Mouse (Mus musculus) E14TG2a.4 (cell line): ENCODE results near the gene Aff1.

Experiments
- H3K27me3 ChIP-seq: 2 replicates; pipeline ENCODE4 v1.6.1; 2014; ENCODE audit warnings: low read length, control low read depth; ENCODE audit not compliant: insufficient read depth
- H3K36me3 ChIP-seq: 2 replicates; pipeline ENCODE4 v1.6.1; 2014; ENCODE audit warnings: low read length, control low read depth; ENCODE audit not compliant: insufficient read depth
- H3K4me1 ChIP-seq: replicated peaks from 2 replicates; pipeline ENCODE4 v1.6.1; 2014; ENCODE audit warnings: low read depth, low read length, control low read depth
- H3K4me3 ChIP-seq: replicated peaks from 2 replicates; pipeline ENCODE4 v1.5.1; 2014; ENCODE audit warnings: mild to moderate bottlenecking, low read length
- H3K9me3 ChIP-seq: 2 replicates; pipeline ENCODE4 v1.6.1; 2014; ENCODE audit warnings: low read length, control low read depth
- CTCF ChIP-seq: conservative IDR thresholded peaks from 2 replicates; pipeline ENCODE4 v1.5.1; 2014; ENCODE audit warnings: low read length
- NANOG ChIP-seq: IDR thresholded peaks from 2 replicates; pipeline ENCODE4 v1.6.1; 2014; ENCODE audit warnings: borderline replicate concordance, low read length, mixed read lengths
- POU5F1 ChIP-seq: IDR thresholded peaks from 2 replicates; pipeline ENCODE4 v1.6.1; 2014; ENCODE audit warnings: low read length, borderline replicate concordance

Aff1 gene

DNA sequence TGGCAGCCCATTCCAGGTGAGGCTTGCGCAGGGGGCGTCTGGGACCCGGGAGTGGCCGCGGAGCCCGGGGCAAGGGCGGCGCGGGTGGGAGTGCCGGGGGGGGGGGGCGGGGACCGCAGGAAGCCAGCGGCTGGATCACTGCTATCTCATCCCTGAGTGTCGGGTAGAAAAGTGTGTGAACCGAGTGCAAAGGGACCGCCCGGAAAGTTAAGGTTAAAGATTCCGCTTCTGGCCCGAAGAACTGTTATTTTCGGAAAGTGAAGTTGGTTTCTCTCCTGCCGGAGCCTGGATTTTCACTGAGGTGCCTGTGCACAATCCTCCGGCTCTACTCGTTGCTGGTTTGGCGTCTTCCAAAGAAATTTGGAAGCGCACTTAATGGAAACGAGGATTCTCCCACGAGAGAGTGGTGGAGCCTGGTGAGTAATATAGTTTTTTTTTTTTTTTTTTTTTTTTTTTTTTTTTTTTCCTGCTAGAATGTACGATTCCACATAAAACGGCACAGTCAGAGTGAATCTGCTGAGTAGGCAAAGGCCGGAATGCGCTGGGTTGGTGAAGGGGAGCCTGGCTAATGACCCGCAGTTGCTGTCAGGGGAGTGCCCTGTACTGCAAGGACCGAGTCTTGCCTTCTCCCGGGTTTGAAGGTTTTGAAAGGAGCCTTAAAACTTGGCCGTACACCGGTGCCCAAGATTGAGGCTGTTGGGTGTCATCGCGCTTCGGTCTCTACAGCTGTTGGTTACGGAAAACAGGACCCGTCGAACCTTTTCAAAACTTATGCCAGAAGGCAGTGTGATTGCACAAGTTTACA lies 62.4 kb downstream of the Aff1 start:
- Histone ChIP-seq H3K27me3 (peaks cover 9% of the 10 kb centered on the region), H3K9me3 (no peaks in the 10 kb centered on the region), H3K36me3 (peaks cover 14% of the 10 kb centered on the region), H3K4me3 (peak overlapping the region; percentile 89), H3K4me1 (peaks cover 83% of the 10 kb centered on the region)
- TF ChIP-seq POU5F1, result no peak
- no peak for TF ChIP-seq NANOG
- no peak for TF ChIP-seq CTCF

- TF ChIP-seq POU5F1, result no peak
- Histone ChIP-seq H3K36me3 (peaks cover 9% of the 10 kb centered on the region), H3K4me1 (peaks cover 84% of the 10 kb centered on the region), H3K27me3 (peaks cover 9% of the 10 kb centered on the region), H3K9me3 (no peaks in the 10 kb centered on the region), H3K4me3 (peak overlapping the region; percentile 89)
Observed at GRCm38 (mm10) chr5:103755135-103755487, 62.9 kb downstream of the Aff1 start.

GRCm38 (mm10) chr5:103756231-103756714 lies 64.1 kb downstream of the Aff1 start:
- Histone ChIP-seq H3K9me3 (no peaks in the 10 kb centered on the region), H3K36me3 (peaks cover 6% of the 10 kb centered on the region; the same call in 1 of the 2 replicates), H3K4me1 (peaks cover 85% of the 10 kb centered on the region), H3K4me3 (no peak overlapping the region; the same call in 1 of the 2 replicates), H3K27me3 (peaks cover 9% of the 10 kb centered on the region)
- no peak for TF ChIP-seq POU5F1
- no peak for TF ChIP-seq NANOG
- TF ChIP-seq CTCF, result no peak

DNA sequence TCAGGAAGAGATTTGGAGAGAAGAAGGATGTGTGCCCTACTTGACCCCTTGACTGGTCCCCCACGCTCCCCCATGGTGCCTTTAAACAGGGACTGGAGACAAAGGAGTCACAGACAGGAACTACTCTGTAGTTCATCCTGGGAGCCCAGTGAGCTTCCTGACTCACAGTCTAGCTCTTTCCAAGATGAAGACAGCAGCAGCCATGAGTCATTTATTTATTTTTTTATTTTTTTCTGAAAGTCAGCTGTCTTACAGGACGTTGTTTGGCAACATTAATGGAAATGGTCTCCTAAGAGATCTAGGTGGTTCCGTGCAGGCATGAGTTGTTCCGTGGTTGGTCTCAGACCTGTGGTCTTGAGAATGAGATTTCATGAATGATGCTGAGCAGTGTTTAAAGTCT lies 66.3 kb downstream of the Aff1 start:
- no peaks in the 10 kb centered on the region for H3K9me3 ChIP-seq
- no peak for TF ChIP-seq NANOG
- TF ChIP-seq CTCF, result no peak
- no peak for TF ChIP-seq POU5F1
- H3K4me1 ChIP-seq, result peaks cover 88% of the 10 kb centered on the region
- peaks cover 6% of the 10 kb centered on the region for H3K27me3 ChIP-seq
- no peak overlapping the region for H3K4me3 ChIP-seq
- H3K36me3 ChIP-seq, result peaks cover 12% of the 10 kb centered on the region

DNA sequence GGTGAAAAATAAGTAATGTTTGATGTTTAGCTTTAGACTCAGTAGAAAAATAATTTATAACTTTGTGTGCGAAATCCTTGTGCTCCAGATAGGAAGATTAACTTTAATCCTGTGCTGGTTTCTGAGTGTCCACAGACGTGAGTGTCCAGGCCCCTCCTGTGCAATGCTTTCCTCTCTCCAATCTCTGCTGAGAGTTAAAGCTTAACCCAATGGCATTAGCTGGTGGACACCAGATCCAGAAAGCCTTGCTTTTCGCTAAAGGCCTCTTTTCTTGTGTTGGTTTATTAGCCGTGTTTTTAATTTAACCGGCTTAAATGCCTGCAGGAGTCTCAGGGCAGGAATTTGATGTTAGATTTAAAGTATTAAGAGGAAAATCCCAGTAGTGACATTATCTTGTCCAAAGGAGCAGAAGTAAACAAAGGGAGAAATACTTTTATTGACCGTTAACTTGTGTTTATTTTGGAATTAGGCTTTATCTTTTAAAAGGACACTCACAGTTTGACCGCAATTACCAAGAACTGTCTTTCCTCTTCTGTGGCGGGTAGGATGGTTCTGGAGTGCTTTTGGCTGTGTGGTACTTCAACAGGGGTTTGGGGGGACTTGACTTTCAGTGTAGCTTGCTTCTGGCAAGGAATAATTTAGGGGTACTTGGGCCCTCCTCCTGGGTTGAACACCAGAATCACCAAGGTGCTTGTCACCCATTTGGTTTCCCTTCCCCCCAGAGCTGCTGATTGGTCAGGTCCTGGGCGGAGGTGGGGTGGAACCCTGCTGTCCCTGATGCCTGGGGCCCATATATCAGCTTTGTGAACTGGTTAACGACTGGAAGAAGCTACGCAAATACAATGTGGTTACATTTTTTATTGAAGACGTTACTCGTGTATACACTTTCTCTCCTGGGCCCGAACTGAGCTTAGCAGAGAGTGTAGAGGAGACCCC lies 67.6 kb downstream of the Aff1 start:
- H3K36me3 ChIP-seq, result peaks cover 12% of the 10 kb centered on the region
- H3K4me3 ChIP-seq, result peak overlapping the region; percentile 71
- no peaks in the 10 kb centered on the region for H3K9me3 ChIP-seq
- TF ChIP-seq POU5F1, result no peak
- no peak for TF ChIP-seq CTCF
- TF ChIP-seq NANOG, result no peak
- H3K27me3 ChIP-seq, result peaks cover 2% of the 10 kb centered on the region
- peaks cover 93% of the 10 kb centered on the region for H3K4me1 ChIP-seq

GRCm38 (mm10) chr5:103760425-103761131 lies 68.4 kb downstream of the Aff1 start:
- H3K9me3 ChIP-seq, result no peaks in the 10 kb centered on the region
- H3K4me1 ChIP-seq, result peaks cover 93% of the 10 kb centered on the region
- TF ChIP-seq NANOG, result no peak
- no peak for TF ChIP-seq POU5F1
- TF ChIP-seq CTCF, result no peak
- peak overlapping the region; percentile 71 for H3K4me3 ChIP-seq
- no peaks in the 10 kb centered on the region for H3K27me3 ChIP-seq
- H3K36me3 ChIP-seq, result peaks cover 13% of the 10 kb centered on the region

DNA sequence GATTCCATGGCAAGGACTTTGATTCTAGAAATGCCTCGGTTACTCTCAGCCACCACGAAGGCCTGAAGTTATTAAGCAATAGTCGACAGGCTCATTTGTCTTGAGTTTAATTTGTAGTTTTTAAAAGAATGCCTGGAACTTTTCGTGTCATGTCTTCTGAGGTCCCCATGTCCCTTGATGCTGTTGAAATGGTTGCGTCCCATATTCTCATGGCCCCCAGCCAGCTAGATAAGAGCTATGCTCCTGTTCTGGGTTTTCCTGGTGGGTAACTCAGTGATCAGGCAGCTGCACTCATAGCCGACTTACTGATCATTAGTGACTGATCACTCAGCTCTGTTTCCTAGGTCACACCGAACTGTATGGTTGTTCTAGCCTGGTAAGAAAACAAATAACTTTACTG lies 69.6 kb downstream of the Aff1 start:
- TF ChIP-seq NANOG (no peak), CTCF (no peak), POU5F1 (no peak)
- peaks cover 19% of the 10 kb centered on the region for H3K36me3 ChIP-seq

DNA sequence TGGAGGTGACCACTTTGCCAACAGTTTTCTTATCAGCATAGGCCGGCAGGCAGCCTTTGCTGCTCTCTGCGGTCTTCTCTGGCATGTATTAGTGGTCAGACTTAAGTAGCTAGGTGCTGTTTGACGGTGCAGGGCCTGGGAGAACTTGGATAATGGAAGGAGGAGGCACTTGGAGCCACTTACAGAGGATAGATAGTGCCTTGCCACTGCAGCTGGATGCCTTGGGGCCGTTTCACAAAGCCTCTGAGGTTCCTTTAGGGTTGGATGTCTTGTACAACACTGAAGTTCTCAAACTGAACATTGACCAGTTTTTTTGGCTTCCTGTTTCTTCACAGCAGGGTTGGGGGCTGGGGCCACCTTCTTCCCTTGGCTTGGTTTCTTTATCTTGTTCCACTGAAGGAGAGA lies 70.7 kb downstream of the Aff1 start:
- Histone ChIP-seq H3K9me3 (0 out of 2 replicates have a peak, but pooled peaks cover 4% of the 10 kb centered on the region), H3K4me1 (peaks cover 84% of the 10 kb centered on the region), H3K27me3 (no peaks in the 10 kb centered on the region), H3K4me3 (no peak overlapping the region), H3K36me3 (peaks cover 27% of the 10 kb centered on the region)
- TF ChIP-seq NANOG (no peak), CTCF (no peak), POU5F1 (no peak)

More for the DNA sequence above, 69.6 kb downstream of the Aff1 start:
- peaks cover 89% of the 10 kb centered on the region for H3K4me1 ChIP-seq
- H3K9me3 ChIP-seq, result 0 out of 2 replicates have a peak, but pooled peaks cover 4% of the 10 kb centered on the region
- H3K27me3 ChIP-seq, result no peaks in the 10 kb centered on the region
- no peak overlapping the region for H3K4me3 ChIP-seq
